Mouse (Mus musculus): ENCODE measurements around the gene Uts2. TPM values are rescaled to one million over a fixed set of nuclear protein-coding genes. Genes with fewer than 3 reads are reported as not detected.

Uts2 gene
- polyA plus RNA-seq, 1 experiment from 2014 or later: not detected

GRCm38 (mm10) chr4:151027001-151027400, 30.1 kb downstream of the Uts2 start:
- Histone ChIP-seq H3K4me3 (no peak overlapping the region), H3K4me1 (replicated peaks) (no peaks in the 10 kb centered on the region), H3K9ac (no peak overlapping the region), H3K36me3 (peaks cover 14% of the 10 kb centered on the region), H3K4me2 (no peak overlapping the region), H3K27ac (no peak overlapping the region), H3K9me3 (no peaks in the 10 kb centered on the region), H3K27me3 (no peaks in the 10 kb centered on the region)
- whole genome bisulfite sequencing: 46% methylated on average over 6 of the region's 6 CpGs
- ATAC-seq (ENCODE audit: low FRiP score): no peak

GRCm38 (mm10) chr4:151036521-151036920, 39.6 kb downstream of the Uts2 start:
- Histone ChIP-seq H3K27me3 (no peaks in the 10 kb centered on the region), H3K4me2 (no peak overlapping the region), H3K9me3 (no peaks in the 10 kb centered on the region), H3K4me3 (no peak overlapping the region), H3K27ac (no peak overlapping the region), H3K4me1 (replicated peaks) (no peaks in the 10 kb centered on the region), H3K9ac (no peak overlapping the region), H3K36me3 (no peaks in the 10 kb centered on the region)
- no peak for ATAC-seq (ENCODE audit: low FRiP score)
- WGBS: 84% methylated on average over 7 of the region's 7 CpGs

GRCm38 (mm10) chr4:151037800-151038199, 40.9 kb downstream of the Uts2 start:
- ATAC-seq (ENCODE audit: low FRiP score): no peak
- Histone ChIP-seq H3K27ac (no peak overlapping the region), H3K36me3 (no peaks in the 10 kb centered on the region), H3K9me3 (no peaks in the 10 kb centered on the region), H3K4me2 (no peak overlapping the region), H3K4me3 (no peak overlapping the region), H3K4me1 (replicated peaks) (no peaks in the 10 kb centered on the region), H3K9ac (no peak overlapping the region), H3K27me3 (peaks cover 4% of the 10 kb centered on the region; the same call in 1 of the 2 replicates)
- WGBS: 94% methylated on average over 11 of the region's 11 CpGs

DNA sequence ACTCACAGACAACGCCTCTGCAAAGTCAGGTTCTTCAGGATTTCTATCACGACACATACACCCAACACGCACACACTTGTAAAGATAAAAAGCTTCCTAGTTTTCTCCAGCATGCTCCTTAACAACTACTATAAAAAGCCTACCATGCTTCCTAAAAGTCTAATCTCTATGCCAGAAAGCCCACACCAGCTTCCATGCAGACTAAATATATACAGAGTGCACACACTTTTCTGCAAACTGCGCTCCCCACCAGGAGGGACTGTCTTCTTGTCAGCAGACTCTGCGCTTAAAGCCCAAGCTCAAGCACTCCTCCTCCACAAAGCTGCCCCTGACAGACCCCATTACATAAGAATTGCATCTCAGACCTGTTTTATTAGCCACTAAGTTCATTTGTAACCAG, 44.6 kb downstream of the Uts2 start:
- no peaks in the 10 kb centered on the region for H3K9me3 ChIP-seq
- H3K27ac ChIP-seq: no peak overlapping the region
- H3K4me1 ChIP-seq (replicated peaks): peaks cover 17% of the 10 kb centered on the region
- H3K9ac ChIP-seq: no peak overlapping the region
- H3K27me3 ChIP-seq: peaks cover 16% of the 10 kb centered on the region
- peaks cover 2% of the 10 kb centered on the region for H3K36me3 ChIP-seq
- no peak overlapping the region for H3K4me3 ChIP-seq
- no peak overlapping the region for H3K4me2 ChIP-seq
- no peak for ATAC-seq (ENCODE audit: low FRiP score)
- 94% methylated on average over 5 of the region's 5 CpGs for WGBS

DNA sequence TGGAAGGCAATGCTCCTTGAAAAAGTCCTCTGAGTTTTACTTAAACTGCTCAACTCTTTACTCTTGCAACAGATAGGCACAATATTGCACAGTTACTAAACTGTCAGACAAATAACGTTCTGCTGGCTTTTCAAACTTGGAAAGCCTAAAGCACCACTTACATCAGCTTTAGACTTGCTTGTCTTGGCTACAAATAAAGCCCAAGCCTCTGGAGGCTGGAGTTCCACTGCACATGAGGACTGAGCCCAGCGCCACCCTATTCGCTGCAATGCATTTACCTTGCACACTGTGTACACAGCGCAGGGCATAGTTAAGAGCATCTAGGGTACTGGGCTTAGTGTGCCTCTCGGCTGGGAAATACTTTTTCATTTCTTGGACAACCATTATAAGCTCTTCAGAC, 46.4 kb downstream of the Uts2 start:
- Histone ChIP-seq H3K4me1 (replicated peaks) (peaks cover 17% of the 10 kb centered on the region), H3K9me3 (no peaks in the 10 kb centered on the region), H3K27me3 (peaks cover 16% of the 10 kb centered on the region), H3K4me2 (peak overlapping the region; percentile 94), H3K36me3 (peaks cover 19% of the 10 kb centered on the region), H3K4me3 (peak overlapping the region; percentile 59; the same call in 1 of the 2 replicates), H3K9ac (no peak overlapping the region), H3K27ac (no peak overlapping the region)
- no peak for ATAC-seq (ENCODE audit: low FRiP score)
- WGBS: 52% methylated on average over 5 of the region's 5 CpGs

GRCm38 (mm10) chr4:151044037-151044943, 47.4 kb downstream of the Uts2 start, which contains the start of gene Per3:
Gene Per3, minus strand, starts transcription at chr4:151044665.
- Histone ChIP-seq H3K9me3 (no peaks in the 10 kb centered on the region), H3K9ac (peak within 1 kb of the TSS; percentile 72), H3K4me3 (peak within 1 kb of the TSS; percentile 59), H3K4me1 (replicated peaks) (peaks cover 17% of the 10 kb centered on the region), H3K4me2 (peak within 1 kb of the TSS; percentile 94), H3K27me3 (peaks cover 16% of the 10 kb centered on the region), H3K27ac (peak within 1 kb of the TSS; percentile 35), H3K36me3 (peaks cover 29% of the 10 kb centered on the region)
- WGBS: under 1% methylated on average over 67 of the region's 79 CpGs
- ATAC-seq (ENCODE audit: low FRiP score): peak; percentile 96

DNA sequence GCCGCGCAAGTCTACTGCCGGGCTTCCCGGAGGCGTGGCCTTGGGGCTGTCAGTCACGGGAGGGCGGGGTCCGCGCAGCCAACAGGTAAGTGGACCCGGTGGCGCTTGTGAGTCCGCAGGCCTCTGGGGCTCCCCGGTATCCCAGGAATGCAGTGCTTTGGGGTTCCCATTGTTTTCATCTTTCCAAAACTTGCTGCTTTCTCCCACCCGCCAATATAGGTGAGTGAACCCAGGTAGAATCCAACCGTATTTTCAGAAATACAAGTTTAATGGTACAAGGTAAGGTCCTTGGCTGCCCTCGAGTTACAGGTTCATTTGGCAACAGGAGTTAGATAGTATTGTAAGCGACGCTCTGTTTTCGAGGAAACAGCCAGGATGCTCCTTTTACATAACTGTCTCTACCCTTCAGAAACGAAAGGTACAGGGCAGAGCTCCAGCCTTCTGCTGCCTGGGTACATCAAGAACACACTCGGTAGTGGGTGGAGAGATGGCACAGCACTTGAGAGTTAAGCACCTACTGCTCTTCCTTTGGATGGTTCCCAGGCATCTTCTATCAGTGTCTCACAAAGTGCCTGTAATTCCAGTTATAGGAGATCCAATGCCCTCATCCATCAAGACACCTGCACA, 48.2 kb downstream of the Uts2 start:
- no peaks in the 10 kb centered on the region for H3K9me3 ChIP-seq
- peak overlapping the region; percentile 94 for H3K4me2 ChIP-seq
- H3K27me3 ChIP-seq: peaks cover 16% of the 10 kb centered on the region
- H3K9ac ChIP-seq: peak overlapping the region; percentile 53; the same call in 1 of the 2 replicates
- H3K36me3 ChIP-seq: peaks cover 37% of the 10 kb centered on the region
- 4% methylated on average over 21 of the region's 21 CpGs for WGBS
- peaks cover 17% of the 10 kb centered on the region for H3K4me1 ChIP-seq (replicated peaks)
- peak; percentile 8; the same call in 1 of the 2 replicates for ATAC-seq (ENCODE audit: low FRiP score)
- peak overlapping the region; percentile 59 for H3K4me3 ChIP-seq
- H3K27ac ChIP-seq: no peak overlapping the region; the same call in 1 of the 2 replicates

DNA sequence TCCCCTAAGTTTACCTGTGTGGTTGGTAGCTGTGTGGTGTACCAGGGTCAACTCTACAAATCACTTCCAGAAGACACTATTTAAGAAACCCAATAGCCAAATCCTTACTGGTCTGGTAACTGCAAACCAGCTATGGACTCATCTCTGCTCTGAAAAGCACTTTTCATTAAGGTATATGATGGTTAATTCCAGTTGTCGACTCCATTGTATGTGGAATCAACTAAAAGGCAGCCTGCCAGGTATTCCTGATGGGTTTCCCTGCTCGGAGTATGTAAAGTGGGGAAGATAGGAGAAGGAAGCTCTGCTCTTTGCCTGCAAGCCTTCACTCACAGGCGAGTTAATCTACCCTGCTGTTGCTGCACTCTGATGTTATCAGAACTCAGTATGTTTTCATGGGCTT, 49.6 kb downstream of the Uts2 start:
- ATAC-seq (ENCODE audit: low FRiP score): no peak
- no peak overlapping the region for H3K4me2 ChIP-seq
- peaks cover 50% of the 10 kb centered on the region for H3K36me3 ChIP-seq
- 98% methylated on average over 3 of the region's 3 CpGs for WGBS
- H3K4me1 ChIP-seq (replicated peaks): peaks cover 17% of the 10 kb centered on the region
- peaks cover 16% of the 10 kb centered on the region for H3K27me3 ChIP-seq
- no peak overlapping the region for H3K4me3 ChIP-seq
- H3K9me3 ChIP-seq: no peaks in the 10 kb centered on the region
- H3K9ac ChIP-seq: no peak overlapping the region
- no peak overlapping the region for H3K27ac ChIP-seq

DNA sequence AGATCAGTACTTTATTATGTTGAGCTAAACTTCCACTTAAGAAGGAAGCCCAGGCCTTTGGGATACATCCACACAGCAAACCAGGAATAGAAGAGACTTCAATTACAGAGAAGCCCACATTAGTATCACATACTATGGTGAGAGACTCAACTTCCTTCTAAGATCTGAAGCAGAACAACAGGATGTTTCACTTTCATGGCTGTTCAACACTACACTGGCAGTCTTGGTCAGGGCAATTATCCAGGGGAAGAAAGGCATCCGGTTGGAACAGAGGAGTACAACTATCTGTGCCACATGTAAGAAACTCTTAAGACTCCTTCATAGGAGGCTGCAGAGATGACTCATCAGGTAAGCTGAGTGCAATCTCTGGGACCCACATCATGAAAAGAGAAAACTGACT, 54.3 kb downstream of the Uts2 start:
- ATAC-seq (ENCODE audit: low FRiP score): no peak
- no peak overlapping the region for H3K4me2 ChIP-seq
- no peaks in the 10 kb centered on the region for H3K27me3 ChIP-seq
- H3K36me3 ChIP-seq: peaks cover 78% of the 10 kb centered on the region
- peaks cover 9% of the 10 kb centered on the region for H3K4me1 ChIP-seq (replicated peaks)
- WGBS: 90% methylated on average over 1 of the region's 1 CpGs
- H3K4me3 ChIP-seq: no peak overlapping the region
- H3K9me3 ChIP-seq: no peaks in the 10 kb centered on the region
- no peak overlapping the region for H3K27ac ChIP-seq
- H3K9ac ChIP-seq: no peak overlapping the region

Other genes starting within 250 kb of the Uts2 start
- gene Errfi1, start 143.2 kb upstream of the Uts2 start, polyA plus RNA-seq (2015; fragmentation: Nextera tagmentation; extraction: Ambion mirVana): 29.0 and 29.5 TPM in 2 replicates
- 359 and 380 TPM in 2 replicates for gene Park7, start 82.7 kb upstream of the Uts2 start, polyA plus RNA-seq (2015; fragmentation: Nextera tagmentation; extraction: Ambion mirVana)
- 0.22 and 0.38 TPM in 2 replicates for gene Tnfrsf9, start 82.5 kb upstream of the Uts2 start, polyA plus RNA-seq (2015; fragmentation: Nextera tagmentation; extraction: Ambion mirVana)
- gene Per3, start 47.6 kb downstream of the Uts2 start, polyA plus RNA-seq (2015; fragmentation: Nextera tagmentation; extraction: Ambion mirVana): 3.7 and 4.2 TPM in 2 replicates
- gene Vamp3, start 60.9 kb downstream of the Uts2 start, polyA plus RNA-seq (2015; fragmentation: Nextera tagmentation; extraction: Ambion mirVana): 59.9 and 61.5 TPM in 2 replicates
- not detected in 2 replicates for gene Gm13090, start 92.5 kb downstream of the Uts2 start, polyA plus RNA-seq (2015; fragmentation: Nextera tagmentation; extraction: Ambion mirVana)

Measured in hindbrain, embryonic 13.5 days (tissue).